13 mouse cellular contexts compared by ENCODE assay signal in the genomic region with DNA sequence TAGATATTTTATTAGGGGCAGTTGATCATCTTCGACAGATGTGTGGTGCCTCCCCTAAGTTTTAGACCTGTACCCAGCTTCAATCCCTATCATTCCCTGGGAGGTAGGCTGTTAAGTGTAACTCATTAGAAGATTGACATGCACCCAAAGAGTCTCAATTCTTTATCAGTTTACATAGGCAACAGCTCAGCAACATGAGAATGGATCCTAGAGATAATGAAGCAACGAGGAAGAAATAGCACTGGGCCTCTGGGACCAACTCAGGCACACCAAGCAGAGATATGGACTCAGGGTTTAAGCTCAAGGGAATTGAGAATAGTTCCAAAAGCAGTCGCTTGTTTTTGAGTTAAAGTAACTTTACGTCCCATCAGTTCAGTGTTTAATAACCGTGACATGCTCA.
"Had no signal": no experiment of that assay in that cellular context is flagged by ENCODE, and none has a peak within 500 bp of the region (broad histone marks: within the 10 kb centered on the region; RNA-seq: fewer than 3 reads in every experiment).

No protein-coding gene starts in this region.

- H3K4me3 ChIP-seq: intestine, embryonic 15.5 days; limb, embryonic 15.5 days; megakaryocyte, embryonic 14.5 days; midbrain, embryonic 12.5 days had no signal

- ATAC-seq: intestine, embryonic 15.5 days had no signal

- DNase-seq: kidney, adult 18-20 months; kidney, postnatal 10 days; layer of hippocampus, postnatal 36 days; lung, embryonic 14.5 days; lung, postnatal 10 days; lung, postnatal 4 days; right cerebral cortex, adult 18-20 months; right cerebral cortex, postnatal 25 days; thymus, postnatal 36 days had no signal

- H3K4me1 ChIP-seq: intestine, embryonic 15.5 days; limb, embryonic 15.5 days; midbrain, embryonic 12.5 days had no signal

- H3K4me2 ChIP-seq: intestine, embryonic 15.5 days; limb, embryonic 15.5 days; lung, embryonic 14.5 days; midbrain, embryonic 12.5 days had no signal

- H3K9ac ChIP-seq: intestine, embryonic 15.5 days; limb, embryonic 15.5 days; lung, embryonic 14.5 days; midbrain, embryonic 12.5 days had no signal

- H3K27me3 ChIP-seq: intestine, embryonic 15.5 days; limb, embryonic 15.5 days; midbrain, embryonic 12.5 days had no signal

- H3K36me3 ChIP-seq: intestine, embryonic 15.5 days; limb, embryonic 15.5 days; midbrain, embryonic 12.5 days had no signal

- H3K27ac ChIP-seq: intestine, embryonic 15.5 days; limb, embryonic 15.5 days; midbrain, embryonic 12.5 days had no signal

- H3K9me3 ChIP-seq: intestine, embryonic 15.5 days; limb, embryonic 15.5 days; megakaryocyte, embryonic 14.5 days; midbrain, embryonic 12.5 days had no signal
